Mouse (Mus musculus): Measurements from ENCODE around the gene Mob3b. TPM values are rescaled to one million over a fixed set of nuclear protein-coding genes. Genes with fewer than 3 reads are reported as not detected.

The Mob3b gene
- polyA plus RNA-seq, 1 experiment, result 3.3 TPM

DNA sequence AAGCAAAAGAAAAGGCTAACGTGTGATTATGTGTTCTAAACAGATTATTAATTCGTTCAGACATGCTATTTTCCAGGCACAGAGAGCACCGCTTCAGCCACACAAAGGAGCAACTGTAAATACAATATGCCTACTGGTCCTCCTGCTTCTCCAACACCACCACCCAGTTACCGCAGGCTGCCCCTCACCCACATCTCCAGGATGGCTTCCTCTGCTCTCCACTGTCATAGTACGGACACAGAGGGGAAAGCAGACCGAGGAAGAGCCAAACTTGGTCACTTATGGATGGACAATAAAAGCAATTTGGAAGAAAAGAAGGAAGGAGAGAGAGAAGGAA, 163.7 kb downstream of the Mob3b start:
- H3K4me1 ChIP-seq (ENCODE audit: control insufficient read depth, insufficient read depth, insufficient read length, low read length), result no peaks in the 10 kb centered on the region; the same call in 1 of the 2 replicates
- no peak overlapping the region for H3K4me3 ChIP-seq (ENCODE audit: insufficient read depth, low read depth, low read length)
- no peak overlapping the region for H3K27ac ChIP-seq (replicated peaks; ENCODE audit: low read depth, low read length)

DNA sequence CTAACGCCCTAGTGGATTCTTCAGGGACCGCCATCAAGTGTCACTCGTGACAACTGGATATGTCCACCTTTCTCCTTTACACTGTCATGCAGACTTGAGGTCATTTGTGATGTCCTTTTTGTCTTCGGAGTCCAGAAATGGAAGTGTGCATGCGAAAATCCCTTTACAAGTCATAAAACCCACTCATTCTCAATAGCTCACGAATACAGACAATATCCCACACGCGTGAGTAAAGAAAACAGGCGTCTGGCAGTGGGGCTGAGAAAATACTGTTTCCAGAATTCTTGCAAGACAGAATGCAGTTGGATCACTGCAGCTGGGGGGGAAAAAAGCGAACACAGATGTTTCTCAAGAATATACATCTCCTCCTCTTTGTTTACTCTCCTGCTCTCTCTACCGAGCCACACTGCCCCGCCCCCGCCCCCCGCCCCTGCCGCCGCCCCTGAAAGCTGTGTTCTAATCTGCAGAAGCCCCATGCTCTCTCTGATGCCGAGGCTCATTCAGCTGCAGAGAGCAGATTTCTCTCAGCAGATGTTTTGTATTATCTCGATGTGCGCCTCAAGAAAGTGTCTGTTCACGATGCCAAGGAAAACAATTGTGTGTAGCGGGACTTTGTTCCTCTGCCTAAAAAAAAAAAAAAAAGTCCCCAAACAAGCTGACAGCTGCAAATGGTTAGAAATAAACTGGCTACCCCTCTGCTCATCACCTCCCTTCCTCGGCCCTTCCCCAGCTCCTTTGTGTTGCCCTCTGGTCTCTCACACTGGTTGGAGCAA, 164.2 kb downstream of the Mob3b start:
- Histone ChIP-seq H3K27ac (replicated peaks; ENCODE audit: low read depth, low read length) (no peak overlapping the region), H3K4me1 (ENCODE audit: control insufficient read depth, insufficient read depth, insufficient read length, low read length) (no peaks in the 10 kb centered on the region; the same call in 1 of the 2 replicates), H3K4me3 (ENCODE audit: insufficient read depth, low read depth, low read length) (no peak overlapping the region)

- H3K27ac ChIP-seq (replicated peaks; ENCODE audit: low read depth, low read length), result no peak overlapping the region
- H3K4me3 ChIP-seq (ENCODE audit: insufficient read depth, low read depth, low read length), result no peak overlapping the region
- H3K4me1 ChIP-seq (ENCODE audit: control insufficient read depth, insufficient read depth, insufficient read length, low read length), result no peaks in the 10 kb centered on the region; the same call in 1 of the 2 replicates
These were observed 165.1 kb downstream of the Mob3b start for GRCm38 (mm10) chr4:34991891-34992865.

DNA sequence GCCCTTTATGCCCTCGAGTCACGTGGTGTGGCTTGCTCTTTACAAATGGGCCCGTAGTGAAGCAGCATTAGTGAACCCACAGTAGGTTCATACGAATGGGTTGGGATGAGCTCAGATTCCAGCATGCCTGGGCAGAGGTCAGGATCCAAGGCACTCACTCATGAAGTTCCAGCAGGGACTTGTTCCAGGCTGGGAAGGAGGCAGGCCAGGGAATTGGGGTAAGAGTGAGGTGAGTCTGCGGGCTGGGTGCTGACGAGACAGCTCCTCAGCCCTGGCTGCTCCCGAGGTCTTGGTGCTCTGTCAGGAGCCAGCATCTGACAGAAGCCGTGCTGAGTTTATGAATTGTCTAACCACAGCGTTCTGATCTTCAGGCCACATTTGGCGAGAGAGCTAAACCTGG, 166.2 kb downstream of the Mob3b start:
- no peak overlapping the region for H3K4me3 ChIP-seq (ENCODE audit: insufficient read depth, low read depth, low read length)
- H3K4me1 ChIP-seq (ENCODE audit: control insufficient read depth, insufficient read depth, insufficient read length, low read length), result no peaks in the 10 kb centered on the region; the same call in 1 of the 2 replicates
- no peak overlapping the region for H3K27ac ChIP-seq (replicated peaks; ENCODE audit: low read depth, low read length)

DNA sequence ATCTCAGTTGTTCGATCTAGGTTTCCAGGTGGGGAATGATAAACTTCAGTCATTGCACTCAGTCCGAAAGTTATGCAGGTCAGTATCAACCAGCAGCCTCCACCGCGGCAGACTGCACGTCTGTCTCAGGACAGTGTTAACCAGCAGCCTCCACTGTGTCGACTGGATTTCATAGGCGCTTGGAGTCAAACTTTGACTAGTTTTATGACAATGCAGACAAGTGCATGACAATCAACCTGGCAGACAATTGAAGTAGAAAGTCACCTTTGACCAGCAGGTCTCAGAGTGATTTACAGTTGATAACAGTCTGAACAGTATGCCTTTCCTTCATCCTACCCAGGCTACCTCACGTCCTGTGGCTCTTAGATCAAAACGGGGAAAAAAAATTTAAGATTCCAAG, 166.6 kb downstream of the Mob3b start:
- Histone ChIP-seq H3K4me1 (ENCODE audit: control insufficient read depth, insufficient read depth, insufficient read length, low read length) (no peaks in the 10 kb centered on the region; the same call in 1 of the 2 replicates), H3K4me3 (ENCODE audit: insufficient read depth, low read depth, low read length) (no peak overlapping the region), H3K27ac (replicated peaks; ENCODE audit: low read depth, low read length) (no peak overlapping the region)

- no peaks in the 10 kb centered on the region; the same call in 1 of the 2 replicates for H3K4me1 ChIP-seq (ENCODE audit: control insufficient read depth, insufficient read depth, insufficient read length, low read length)
- no peak overlapping the region for H3K4me3 ChIP-seq (ENCODE audit: insufficient read depth, low read depth, low read length)
- H3K27ac ChIP-seq (replicated peaks; ENCODE audit: low read depth, low read length), result no peak overlapping the region
These were observed 169.7 kb downstream of the Mob3b start for GRCm38 (mm10) chr4:34987568-34987967.

DNA sequence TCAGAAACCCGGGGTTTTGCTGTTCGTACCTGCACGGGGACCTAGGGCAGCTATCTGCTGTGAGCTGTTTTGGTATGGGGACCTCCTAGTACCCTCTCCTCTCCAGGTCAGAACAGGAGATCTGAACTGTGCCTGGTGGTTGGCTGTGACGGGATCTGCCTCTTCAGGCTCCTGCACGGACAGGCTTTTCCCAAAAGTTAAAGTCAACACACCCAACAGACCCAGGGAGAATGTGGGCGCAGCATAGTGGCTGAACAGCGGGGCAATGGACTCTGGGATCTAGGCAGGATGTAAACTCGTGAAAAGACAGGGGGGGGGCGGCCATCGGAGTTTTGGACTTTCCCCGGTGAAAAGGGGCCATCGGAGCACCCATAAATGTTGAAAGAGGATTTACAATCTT, 170.2 kb downstream of the Mob3b start:
- no peak overlapping the region for H3K4me3 ChIP-seq (ENCODE audit: insufficient read depth, low read depth, low read length)
- H3K4me1 ChIP-seq (ENCODE audit: control insufficient read depth, insufficient read depth, insufficient read length, low read length), result no peaks in the 10 kb centered on the region; the same call in 1 of the 2 replicates
- no peak overlapping the region for H3K27ac ChIP-seq (replicated peaks; ENCODE audit: low read depth, low read length)

GRCm38 (mm10) chr4:34986647-34987046, 170.6 kb downstream of the Mob3b start:
- H3K27ac ChIP-seq (replicated peaks; ENCODE audit: low read depth, low read length), result no peak overlapping the region
- peaks cover 3% of the 10 kb centered on the region; the same call in 1 of the 2 replicates for H3K4me1 ChIP-seq (ENCODE audit: control insufficient read depth, insufficient read depth, insufficient read length, low read length)

DNA sequence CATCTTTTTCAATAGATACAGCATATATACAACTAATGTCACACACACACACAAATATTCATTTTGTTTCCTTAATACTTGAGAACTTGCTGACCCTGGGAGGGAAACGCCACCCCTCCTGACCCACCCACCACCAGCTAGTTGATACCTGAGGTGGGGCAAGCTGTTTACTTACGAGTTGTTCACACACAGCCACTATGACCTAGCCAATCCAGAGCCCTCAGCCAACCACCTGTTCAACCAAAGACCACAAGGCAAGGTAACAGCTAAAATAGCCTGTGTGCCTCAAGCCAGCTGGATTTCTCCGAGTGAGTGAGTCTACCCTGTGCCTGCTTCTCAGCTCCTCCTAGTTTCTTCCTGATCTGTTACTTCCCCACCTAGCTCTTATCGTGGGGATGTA, 172.9 kb downstream of the Mob3b start:
- peaks cover 11% of the 10 kb centered on the region; the same call in 1 of the 2 replicates for H3K4me1 ChIP-seq (ENCODE audit: control insufficient read depth, insufficient read depth, insufficient read length, low read length)
- no peak overlapping the region for H3K4me3 ChIP-seq (ENCODE audit: insufficient read depth, low read depth, low read length)
- no peak overlapping the region for H3K27ac ChIP-seq (replicated peaks; ENCODE audit: low read depth, low read length)

More at GRCm38 (mm10) chr4:34986647-34987046, 170.6 kb downstream of the Mob3b start:
- H3K4me3 ChIP-seq (ENCODE audit: insufficient read depth, low read depth, low read length), result no peak overlapping the region

GRCm38 (mm10) chr4:34983511-34983910, 173.8 kb downstream of the Mob3b start:
- Histone ChIP-seq H3K4me3 (ENCODE audit: insufficient read depth, low read depth, low read length) (no peak overlapping the region), H3K4me1 (ENCODE audit: control insufficient read depth, insufficient read depth, insufficient read length, low read length) (peaks cover 11% of the 10 kb centered on the region; the same call in 1 of the 2 replicates), H3K27ac (replicated peaks; ENCODE audit: low read depth, low read length) (no peak overlapping the region)

DNA sequence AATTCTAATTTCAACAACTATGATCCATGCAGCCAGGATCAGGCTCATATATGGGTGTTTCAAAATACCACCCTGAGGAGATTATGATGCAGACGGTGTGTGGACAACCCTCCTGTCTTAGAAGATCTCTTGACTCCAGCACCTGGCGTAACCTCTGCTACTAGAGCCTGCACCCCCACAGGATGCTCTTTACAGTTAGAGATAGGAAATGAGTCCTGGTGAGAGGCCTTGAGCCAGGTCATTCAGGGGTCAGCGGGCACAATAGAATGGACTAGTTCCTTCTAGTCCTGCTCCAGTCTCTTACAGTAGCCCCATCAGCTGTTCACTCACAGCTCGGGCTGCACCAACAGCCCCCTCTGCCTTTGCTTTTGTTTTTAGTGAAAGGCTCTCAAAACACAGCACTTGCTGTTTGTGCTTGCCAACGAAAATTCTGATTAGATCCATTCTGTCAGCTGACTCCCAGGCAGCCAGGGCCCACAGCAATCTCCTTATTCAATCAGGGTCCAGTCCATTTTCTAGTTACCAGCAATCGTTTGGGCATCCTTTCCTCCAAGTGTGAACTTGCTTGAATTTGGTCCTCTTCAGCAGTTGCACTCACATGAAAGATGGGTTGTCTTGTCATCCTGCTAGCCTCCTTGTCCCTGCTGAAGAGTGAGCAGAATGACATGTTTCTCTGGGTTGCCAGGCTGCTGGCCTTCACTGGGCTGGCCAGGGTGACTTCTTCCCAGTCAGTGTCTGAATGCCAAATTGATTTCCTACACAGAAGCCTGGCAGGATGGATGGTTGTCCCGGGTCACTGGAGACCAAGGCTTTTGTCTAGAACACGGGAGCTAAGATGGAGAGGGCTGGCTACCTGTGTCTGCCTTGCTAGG, 175.7 kb downstream of the Mob3b start:
- Histone ChIP-seq H3K4me1 (ENCODE audit: control insufficient read depth, insufficient read depth, insufficient read length, low read length) (peaks cover 11% of the 10 kb centered on the region; the same call in 1 of the 2 replicates), H3K4me3 (ENCODE audit: insufficient read depth, low read depth, low read length) (no peak overlapping the region), H3K27ac (replicated peaks; ENCODE audit: low read depth, low read length) (no peak overlapping the region)

GRCm38 (mm10) chr4:34980461-34981039, 176.7 kb downstream of the Mob3b start:
- Histone ChIP-seq H3K4me1 (ENCODE audit: control insufficient read depth, insufficient read depth, insufficient read length, low read length) (peaks cover 11% of the 10 kb centered on the region; the same call in 1 of the 2 replicates), H3K4me3 (ENCODE audit: insufficient read depth, low read depth, low read length) (no peak overlapping the region), H3K27ac (replicated peaks; ENCODE audit: low read depth, low read length) (no peak overlapping the region)

- Histone ChIP-seq H3K4me1 (ENCODE audit: control insufficient read depth, insufficient read depth, insufficient read length, low read length) (peaks cover 13% of the 10 kb centered on the region; the same call in 1 of the 2 replicates), H3K4me3 (ENCODE audit: insufficient read depth, low read depth, low read length) (no peak overlapping the region), H3K27ac (replicated peaks; ENCODE audit: low read depth, low read length) (no peak overlapping the region)
These were observed 180.2 kb downstream of the Mob3b start for GRCm38 (mm10) chr4:34976916-34977702.
